Mouse (Mus musculus) neural tube, embryonic 11.5 days (tissue): Measurements from ENCODE around the gene Commd6. TPM values are rescaled to one million over a fixed set of nuclear protein-coding genes. Genes with fewer than 3 reads are reported as not detected.

Experiments used
- ATAC-seq: fragments of 200-750 bp; cut with Nextera tagmentation; 2 replicates; pipeline ENCODE4 v1.8.0; 2017; ENCODE audit warnings: moderate number of reproducible peaks, mild to moderate bottlenecking, moderate TSS enrichment, moderate library complexity; ENCODE audit not compliant: insufficient read depth, low FRiP score, low TSS enrichment
- DNase-seq: peaks from one replicate; pipeline ENCODE4 v3.0.0-alpha.2; 2015; ENCODE audit warnings: low spot score
- H3K27ac ChIP-seq: fragments of 300-500 bp; sonication (generic); 2 replicates; pipeline ENCODE4 v1.5.1; 2014; ENCODE audit warnings: low read depth, mild to moderate bottlenecking, low read length
- H3K27me3 ChIP-seq: fragments of 300-500 bp; sonication (generic); 2 replicates; pipeline ENCODE4 v1.6.1; 2014; ENCODE audit warnings: mild to moderate bottlenecking, low read length, mixed read lengths; ENCODE audit not compliant: control insufficient read depth, insufficient read depth
- H3K36me3 ChIP-seq: fragments of 300-500 bp; sonication (generic); 2 replicates; pipeline ENCODE4 v1.6.1; 2014; ENCODE audit warnings: mild to moderate bottlenecking, low read length, moderate library complexity, mixed read lengths; ENCODE audit not compliant: control insufficient read depth, insufficient read depth
- H3K4me1 ChIP-seq: fragments of 300-500 bp; sonication (generic); 2 replicates; pipeline ENCODE4 v1.6.1; 2014; ENCODE audit warnings: low read length, mixed read lengths; ENCODE audit not compliant: control insufficient read depth, insufficient read depth
- H3K4me2 ChIP-seq: fragments of 300-500 bp; sonication (generic); 2 replicates; pipeline ENCODE4 v1.6.1; 2014; ENCODE audit warnings: low read depth, mild to moderate bottlenecking, moderate library complexity
- H3K4me3 ChIP-seq: fragments of 300-500 bp; sonication (generic); 2 replicates; pipeline ENCODE4 v1.5.1; 2014; ENCODE audit warnings: low read depth, low read length
- H3K9ac ChIP-seq: fragments of 300-500 bp; sonication (generic); 2 replicates; pipeline ENCODE4 v1.6.1; 2014; ENCODE audit warnings: mild to moderate bottlenecking, low read length
- H3K9me3 ChIP-seq: fragments of 300-500 bp; sonication (generic); 2 replicates; pipeline ENCODE4 v1.6.1; 2016; ENCODE audit warnings: low read length; ENCODE audit not compliant: control insufficient read depth
- WGBS: fragments of 180-500 bp; shearing (Covaris S2); extraction: QIAGEN DNeasy Blood & Tissue Kit; methylation state at CpG from one replicate; pipeline ENCODE4 v1.1.7; 2014; 5-methylcytosine and 5-hydroxymethylcytosine counted together
- polyA plus RNA-seq: library from polyadenylated mRNA; unstranded; fragments of >200 nt; fragmentation: Nextera tagmentation; extraction: Ambion mirVana; gene quantifications from 2 replicates; pipeline ENCODE4 v1.2.1, GENCODE M21; 2014

Commd6 gene
- polyA plus RNA-seq, 1 experiment from 2014 or later = 98.0 TPM

DNA sequence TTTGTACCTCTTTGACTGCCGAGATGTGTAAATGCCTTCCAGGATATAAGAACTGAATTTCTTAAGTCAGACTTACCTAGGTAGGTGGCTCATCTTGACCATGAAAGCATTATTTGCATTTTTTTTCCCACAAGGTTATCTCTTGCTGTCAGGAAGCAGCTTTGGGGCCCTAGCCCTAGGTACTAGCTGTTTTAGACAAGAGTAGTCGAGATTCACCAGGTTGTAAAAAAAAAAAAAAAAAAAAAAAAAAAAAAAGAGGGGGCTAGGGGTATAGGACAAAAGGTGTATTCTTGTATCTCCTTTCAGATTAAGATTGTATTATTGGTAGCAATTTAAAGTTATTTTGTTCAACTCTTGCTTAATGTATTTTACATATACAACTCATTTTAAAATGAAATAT, 9.9 kb downstream of the Commd6 start:
- WGBS = 92% methylated on average over 2 of the region's 2 CpGs
- H3K4me1 ChIP-seq = no peaks in the 10 kb centered on the region
- no peak overlapping the region for H3K27ac ChIP-seq
- ATAC-seq (no peak), DNase-seq (no peak)
- H3K4me2 ChIP-seq = no peak overlapping the region
- no peak overlapping the region for H3K4me3 ChIP-seq
- H3K9me3 ChIP-seq = no peaks in the 10 kb centered on the region
- no peaks in the 10 kb centered on the region for H3K27me3 ChIP-seq
- H3K9ac ChIP-seq = no peak overlapping the region
- peaks cover 3% of the 10 kb centered on the region; the same call in 1 of the 2 replicates for H3K36me3 ChIP-seq

GRCm38 (mm10) chr14:101617680-101618079, 22.8 kb downstream of the Commd6 start:
- WGBS = 91% methylated on average over 5 of the region's 5 CpGs
- H3K9me3 ChIP-seq = no peaks in the 10 kb centered on the region
- DNase-seq (no peak), ATAC-seq (no peak)
- H3K4me3 ChIP-seq = no peak overlapping the region
- no peak overlapping the region for H3K9ac ChIP-seq
- H3K4me2 ChIP-seq = no peak overlapping the region
- H3K27ac ChIP-seq = no peak overlapping the region
- H3K36me3 ChIP-seq = no peaks in the 10 kb centered on the region
- H3K4me1 ChIP-seq = no peaks in the 10 kb centered on the region
- H3K27me3 ChIP-seq = no peaks in the 10 kb centered on the region

GRCm38 (mm10) chr14:101616178-101616577, 24.3 kb downstream of the Commd6 start:
- 80% methylated on average over 9 of the region's 9 CpGs for WGBS
- Histone ChIP-seq H3K27ac (no peak overlapping the region), H3K4me1 (no peaks in the 10 kb centered on the region), H3K36me3 (no peaks in the 10 kb centered on the region), H3K4me2 (no peak overlapping the region), H3K9ac (no peak overlapping the region), H3K27me3 (no peaks in the 10 kb centered on the region), H3K4me3 (no peak overlapping the region), H3K9me3 (no peaks in the 10 kb centered on the region)
- DNase-seq (no peak), ATAC-seq (no peak)

GRCm38 (mm10) chr14:101613206-101613605, 27.3 kb downstream of the Commd6 start:
- DNase-seq (no peak), ATAC-seq (no peak)
- no peaks in the 10 kb centered on the region for H3K27me3 ChIP-seq
- no peak overlapping the region for H3K4me2 ChIP-seq
- H3K27ac ChIP-seq = no peak overlapping the region
- no peak overlapping the region for H3K9ac ChIP-seq
- WGBS = 86% methylated on average over 1 of the region's 1 CpGs
- no peaks in the 10 kb centered on the region for H3K9me3 ChIP-seq
- H3K4me1 ChIP-seq = no peaks in the 10 kb centered on the region
- H3K36me3 ChIP-seq = no peaks in the 10 kb centered on the region
- no peak overlapping the region for H3K4me3 ChIP-seq

DNA sequence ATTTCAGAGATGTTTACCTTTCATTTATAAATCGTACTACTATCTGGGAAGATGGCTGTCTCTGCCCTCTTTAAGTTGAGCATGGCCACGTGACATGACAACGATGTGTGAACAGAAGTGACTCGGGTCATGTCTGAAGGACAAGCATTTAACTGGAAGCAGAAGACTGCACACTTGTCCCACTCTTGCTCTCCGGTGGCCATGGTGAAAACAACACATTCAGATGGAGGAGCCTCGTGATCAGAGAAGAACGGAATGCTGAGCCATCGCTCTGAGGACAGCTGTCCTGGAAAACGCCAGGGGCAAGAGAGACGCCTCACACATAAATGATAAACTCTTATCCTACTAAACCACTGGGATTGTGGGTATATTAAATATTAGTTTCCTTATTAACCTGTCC, 29.8 kb downstream of the Commd6 start:
- Histone ChIP-seq H3K9ac (no peak overlapping the region), H3K27me3 (peaks cover 3% of the 10 kb centered on the region; the same call in 1 of the 2 replicates), H3K4me1 (no peaks in the 10 kb centered on the region), H3K9me3 (no peaks in the 10 kb centered on the region), H3K4me3 (no peak overlapping the region), H3K36me3 (no peaks in the 10 kb centered on the region), H3K27ac (no peak overlapping the region), H3K4me2 (no peak overlapping the region)
- ATAC-seq (no peak), DNase-seq (no peak)
- WGBS = 80% methylated on average over 10 of the region's 10 CpGs

- ATAC-seq = peak; percentile 74
- 0 out of 2 replicates have a peak within 1 kb of the TSS, but pooled peaks have one; percentile 34 for H3K27ac ChIP-seq
- WGBS = under 1% methylated on average over 62 of the region's 62 CpGs
Measured at GRCm38 (mm10) chr14:101608519-101609368, 31.7 kb downstream of the Commd6 start, which contains the start of gene Tbc1d4. Gene Tbc1d4, minus strand, starts transcription at chr14:101609191.

GRCm38 (mm10) chr14:101607631-101608518, 32.6 kb downstream of the Commd6 start:
- WGBS = 0% methylated on average over 61 of the region's 62 CpGs
- H3K27ac ChIP-seq = no peak overlapping the region
- ATAC-seq = peak; percentile 64

More at GRCm38 (mm10) chr14:101608519-101609368, 31.7 kb downstream of the Commd6 start, which contains the start of gene Tbc1d4:
- DNase-seq = peak; percentile 81
- peak within 1 kb of the TSS; percentile 95 for H3K4me2 ChIP-seq
- peaks cover 3% of the 10 kb centered on the region; the same call in 1 of the 2 replicates for H3K27me3 ChIP-seq
- no peaks in the 10 kb centered on the region for H3K36me3 ChIP-seq
- no peaks in the 10 kb centered on the region for H3K4me1 ChIP-seq
- H3K4me3 ChIP-seq = peak within 1 kb of the TSS; percentile 48
- no peaks in the 10 kb centered on the region for H3K9me3 ChIP-seq
- peak within 1 kb of the TSS; percentile 32 for H3K9ac ChIP-seq

DNA sequence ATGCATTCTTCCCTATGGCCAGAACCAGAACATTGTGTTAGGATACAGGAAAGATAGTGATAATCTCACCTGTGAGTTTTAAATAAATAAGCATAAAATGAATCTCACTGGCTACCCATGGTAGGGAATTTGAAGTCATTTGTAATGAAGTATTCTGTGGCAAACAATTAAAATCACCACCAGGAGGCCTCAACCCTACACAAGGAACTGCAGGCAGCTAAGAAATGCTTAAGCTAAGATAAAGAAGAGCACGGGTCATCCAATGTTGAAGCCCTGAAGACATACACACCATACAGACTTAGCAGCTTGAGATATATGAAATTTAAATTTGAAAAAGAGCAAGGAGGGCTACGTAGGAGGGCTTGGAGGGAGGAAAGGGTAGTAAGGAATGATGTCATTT, 34.6 kb downstream of the Commd6 start:
- no peak overlapping the region for H3K27ac ChIP-seq
- no peak overlapping the region for H3K4me3 ChIP-seq
- no peaks in the 10 kb centered on the region for H3K36me3 ChIP-seq
- H3K27me3 ChIP-seq = peaks cover 3% of the 10 kb centered on the region; the same call in 1 of the 2 replicates
- WGBS = 82% methylated on average over 2 of the region's 2 CpGs
- no peak overlapping the region for H3K9ac ChIP-seq
- H3K4me1 ChIP-seq = no peaks in the 10 kb centered on the region
- no peaks in the 10 kb centered on the region for H3K9me3 ChIP-seq
- ATAC-seq (no peak), DNase-seq (no peak)
- no peak overlapping the region for H3K4me2 ChIP-seq

More at GRCm38 (mm10) chr14:101607631-101608518, 32.6 kb downstream of the Commd6 start:
- peak; percentile 60 for DNase-seq
- H3K9ac ChIP-seq = peak overlapping the region; percentile 32
- H3K27me3 ChIP-seq = peaks cover 3% of the 10 kb centered on the region; the same call in 1 of the 2 replicates
- peak overlapping the region; percentile 95 for H3K4me2 ChIP-seq
- H3K9me3 ChIP-seq = no peaks in the 10 kb centered on the region
- H3K4me3 ChIP-seq = peak overlapping the region; percentile 48
- H3K4me1 ChIP-seq = no peaks in the 10 kb centered on the region
- no peaks in the 10 kb centered on the region for H3K36me3 ChIP-seq
